Mouse (Mus musculus) heart, postnatal 25 days (tissue): ENCODE measurements at regions not wholly inside any gene's neighbourhood (a gene's known extent, or its start where the extent isn't known, plus 50 kb on each side); places are given as distances from the start of the nearest gene placed in this dataset.
A peak's percentile ranks its signal among the peaks of the same experiment; 100 is the strongest.

Experiments
- DNase-seq: peaks from one replicate; pipeline ENCODE4 v3.0.0; 2022; ENCODE audit warnings: low spot score
- intact Hi-C: fragments of 180-260 bp; cut with DNase I; formaldehyde crosslinking; loops from one replicate; pipeline ENCODE4 v1.15.1; 2025

GRCm38 (mm10) chr12:45745697-45746096 is 671.2 kb upstream of the Stxbp6 start:
- no peak for DNase-seq
- intact Hi-C loops, result no loop called here

- intact Hi-C loops, result no loop called here
- no peak for DNase-seq
Observed at GRCm38 (mm10) chr12:45744619-45745018, 670.1 kb upstream of the Stxbp6 start.

- intact Hi-C loops, result no loop called here
- DNase-seq, result no peak
Observed at GRCm38 (mm10) chr12:45733661-45734060, 659.2 kb upstream of the Stxbp6 start.

- DNase-seq, result no peak
- intact Hi-C loops, result no loop called here
Observed at GRCm38 (mm10) chr12:45724565-45725370, 650.3 kb upstream of the Stxbp6 start.

- intact Hi-C loops, result no loop called here
- no peak for DNase-seq
Observed at GRCm38 (mm10) chr12:45711351-45711750, 636.8 kb upstream of the Stxbp6 start.

GRCm38 (mm10) chr12:45710766-45711165 is 636.3 kb upstream of the Stxbp6 start:
- intact Hi-C loops, result no loop called here
- no peak for DNase-seq

DNA sequence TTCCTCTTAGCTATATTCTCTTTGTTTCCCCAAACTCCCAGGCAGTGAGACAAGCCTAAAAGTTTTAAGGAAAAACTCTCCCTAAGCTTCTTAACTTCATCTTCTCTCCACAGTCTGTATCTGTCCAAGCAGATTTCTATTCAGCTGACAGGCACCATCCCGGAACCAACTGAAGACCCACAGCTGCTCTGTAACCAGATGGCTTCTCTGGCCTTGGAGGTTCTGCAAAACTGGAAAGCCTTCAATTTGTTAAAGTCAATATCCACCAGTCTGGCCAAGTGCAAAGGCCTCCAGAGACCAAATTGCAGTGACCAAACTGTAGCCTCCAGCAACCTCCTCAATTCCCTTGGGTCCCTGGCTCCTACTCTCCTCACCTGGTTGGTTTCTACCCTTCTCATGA is 614.8 kb upstream of the Stxbp6 start:
- peak; percentile 2 for DNase-seq
- intact Hi-C loops, result no loop called here

- intact Hi-C loops, result no loop called here
- no peak for DNase-seq
Observed at GRCm38 (mm10) chr12:45686765-45687164, 612.3 kb upstream of the Stxbp6 start.

DNA sequence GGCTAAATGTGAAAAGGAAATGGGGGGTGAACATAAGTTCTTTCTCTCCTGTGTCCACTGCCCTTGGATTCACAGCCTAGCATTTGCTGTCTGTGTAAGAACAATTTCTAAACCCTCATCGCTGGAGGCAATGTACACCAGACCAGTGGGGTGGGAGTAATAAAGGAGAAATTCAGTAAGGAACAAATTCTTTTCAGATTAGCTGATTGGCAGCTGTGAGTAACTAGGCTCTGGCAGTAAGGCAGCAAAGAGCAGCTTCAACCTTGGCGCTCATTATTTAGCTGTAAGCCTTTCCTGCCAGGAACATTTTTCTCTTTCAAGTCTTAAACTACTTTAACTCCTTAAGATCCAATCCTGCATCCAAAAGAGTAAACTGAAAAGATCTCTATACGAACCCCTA is 597.9 kb upstream of the Stxbp6 start:
- no peak for DNase-seq
- intact Hi-C loops, result no loop called here

DNA sequence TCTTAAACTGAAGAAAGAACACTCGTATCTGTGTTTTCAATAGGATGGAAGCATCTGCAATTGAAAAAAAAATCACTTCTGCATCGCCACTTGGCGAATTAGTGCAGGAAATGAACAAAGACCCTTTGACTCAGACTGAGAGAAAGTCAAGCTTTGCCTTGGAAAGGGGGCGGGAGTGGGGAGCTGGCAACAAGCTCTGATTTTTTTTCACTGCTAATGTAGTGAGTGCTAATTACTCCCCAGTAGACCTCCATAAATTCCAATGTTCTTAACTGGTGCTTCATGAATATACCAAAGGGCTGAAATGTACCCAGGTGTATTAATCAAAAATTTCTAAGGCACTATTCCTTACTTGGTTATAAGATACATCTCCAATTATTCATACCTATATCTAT is 597.0 kb upstream of the Stxbp6 start:
- intact Hi-C loops, result no loop called here
- no peak for DNase-seq

GRCm38 (mm10) chr12:45670874-45671553 is 596.5 kb upstream of the Stxbp6 start:
- DNase-seq, result no peak
- intact Hi-C loops, result no loop called here

DNA sequence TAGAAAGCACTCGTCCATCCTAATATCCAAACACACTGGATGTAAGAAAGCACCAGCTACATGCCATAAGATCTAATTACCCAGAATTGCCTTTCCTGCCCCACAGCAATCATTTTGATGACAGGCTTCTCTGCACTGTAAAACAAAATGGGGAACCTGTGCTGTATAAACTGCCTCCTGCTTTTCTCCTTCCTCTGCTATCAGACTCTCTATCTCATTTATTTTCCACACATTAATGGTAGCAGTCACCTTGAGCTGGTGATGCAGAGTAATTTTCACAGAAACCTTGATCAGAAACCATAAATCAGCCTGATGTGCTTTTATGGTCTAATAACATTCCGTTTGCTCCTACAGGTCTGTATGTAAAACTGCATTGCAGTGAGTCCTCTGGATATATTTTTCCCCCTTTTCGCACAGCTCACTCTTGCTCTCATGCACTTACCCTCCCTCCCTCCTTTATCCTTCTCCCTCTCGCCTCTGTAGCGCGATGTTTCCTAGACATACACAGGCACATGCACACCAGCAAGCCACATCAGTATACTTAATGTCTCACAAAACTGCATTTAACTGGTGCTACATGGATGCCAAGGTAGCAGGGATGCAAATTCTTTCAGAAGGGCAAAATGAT is 595.9 kb upstream of the Stxbp6 start:
- no peak for DNase-seq
- intact Hi-C loops, result no loop called here

GRCm38 (mm10) chr12:45659612-45660011 is 585.1 kb upstream of the Stxbp6 start:
- no peak for DNase-seq
- intact Hi-C loops, result no loop called here

GRCm38 (mm10) chr12:45656574-45656973 is 582.1 kb upstream of the Stxbp6 start:
- intact Hi-C loops, result no loop called here
- DNase-seq, result no peak

DNA sequence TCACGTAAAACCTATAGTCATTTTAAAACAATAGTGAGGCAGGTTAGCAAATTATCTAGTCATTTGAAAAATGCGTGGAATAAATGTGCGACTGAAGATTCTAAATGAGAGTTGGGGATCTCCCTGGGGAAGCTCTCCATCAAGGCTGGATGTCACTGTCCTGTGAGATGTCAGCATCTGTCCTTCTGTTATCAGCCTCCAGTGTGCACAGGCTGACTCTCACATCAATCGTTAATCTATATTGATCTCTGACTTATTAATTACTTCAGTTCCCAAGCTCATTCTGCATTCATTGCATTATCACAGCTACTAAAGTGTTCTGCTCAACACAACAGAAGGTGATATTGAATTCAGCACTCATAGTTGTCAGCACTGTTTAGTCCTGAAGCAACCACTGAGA is 574.1 kb upstream of the Stxbp6 start:
- intact Hi-C loops, result no loop called here

GRCm38 (mm10) chr12:45644180-45644579 is 569.7 kb upstream of the Stxbp6 start:
- no peak for DNase-seq
- intact Hi-C loops, result no loop called here

More for the DNA sequence above, 574.1 kb upstream of the Stxbp6 start:
- DNase-seq, result no peak

DNA sequence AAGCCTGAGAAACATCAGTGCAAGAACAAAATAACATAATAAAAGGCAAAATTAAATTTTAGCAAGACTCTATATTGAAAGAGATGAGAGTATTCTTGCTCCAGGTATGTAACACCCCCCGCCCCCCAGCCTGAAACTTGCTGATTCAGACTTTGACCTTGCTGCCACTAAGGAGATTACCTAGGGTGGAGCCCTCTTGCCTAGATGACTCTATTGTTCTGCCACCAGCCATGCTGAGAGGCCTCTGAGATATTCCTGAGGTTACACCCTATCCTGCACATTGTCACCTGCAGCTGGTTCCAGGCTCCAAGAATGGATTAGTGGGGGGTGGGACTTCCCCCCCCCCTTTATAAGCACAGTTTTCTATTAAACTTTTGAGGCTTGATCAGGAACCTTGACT is 548.3 kb upstream of the Stxbp6 start:
- intact Hi-C loops, result no loop called here
- DNase-seq, result no peak

- intact Hi-C loops, result no loop called here
- no peak for DNase-seq
Observed at GRCm38 (mm10) chr12:45620056-45620455, 545.5 kb upstream of the Stxbp6 start.

GRCm38 (mm10) chr12:45614509-45615150 is 540.1 kb upstream of the Stxbp6 start:
- intact Hi-C loops, result no loop called here
- no peak for DNase-seq

DNA sequence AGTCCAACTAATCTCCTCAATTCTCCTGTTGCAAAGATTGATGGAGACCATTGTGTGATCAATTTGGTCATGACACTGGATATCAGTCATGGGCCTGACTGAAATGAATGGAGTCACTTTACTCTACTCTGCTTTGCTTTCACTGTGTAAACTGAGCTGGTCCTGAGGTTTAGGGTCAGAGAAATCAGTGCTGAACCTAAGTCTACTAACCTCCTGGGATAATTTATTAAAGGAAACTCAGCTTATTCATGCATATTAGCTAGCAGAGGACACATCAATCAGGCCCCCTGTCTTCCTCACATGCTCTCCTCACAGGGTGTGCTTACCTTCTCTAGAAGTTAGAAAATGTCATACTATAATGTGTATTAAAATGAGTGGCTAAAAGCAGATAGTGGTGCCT is 539.6 kb upstream of the Stxbp6 start:
- intact Hi-C loops, result no loop called here
- DNase-seq, result no peak

DNA sequence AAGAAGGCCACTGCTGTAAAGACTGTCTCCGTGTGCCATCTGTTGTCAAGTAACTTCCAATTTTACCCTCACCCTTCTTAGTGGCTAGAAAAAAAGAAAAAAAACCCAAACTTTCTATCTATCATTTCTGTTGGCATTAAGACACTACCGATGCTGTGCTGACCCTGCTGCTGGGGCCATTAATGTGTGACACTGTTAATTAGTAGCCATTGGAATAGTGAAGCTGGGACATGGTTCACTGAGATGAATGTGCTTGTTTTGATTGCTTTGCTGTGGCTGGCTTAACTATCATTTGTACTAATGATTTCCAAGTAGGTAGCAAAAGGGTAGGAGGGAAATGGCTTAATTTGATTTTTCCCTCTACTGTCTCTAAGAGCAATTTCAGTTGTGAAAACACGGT is 524.9 kb upstream of the Stxbp6 start:
- intact Hi-C loops, result no loop called here
- DNase-seq, result no peak
